Mouse (Mus musculus) cortical plate, adult 2 months (tissue): Measurements from ENCODE around the gene Miga2. TPM values are rescaled to one million over a fixed set of nuclear protein-coding genes. Genes with fewer than 3 reads are reported as not detected.
A peak's percentile ranks its signal among the peaks of the same experiment; 100 is the strongest.

Experiments used
- H3K27ac ChIP-seq: fragments of 200-500 bp; 2 replicates; pipeline ENCODE4 v1.5.1; 2012; ENCODE audit warnings: low read length, control low read depth, inconsistent platforms; ENCODE audit not compliant: insufficient read depth
- H3K4me1 ChIP-seq: fragments of 200-500 bp; 2 replicates; pipeline ENCODE4 v1.6.1; 2011; ENCODE audit warnings: low read length; ENCODE audit not compliant: control insufficient read depth, insufficient read depth
- H3K4me3 ChIP-seq: fragments of 200-500 bp; 2 replicates; pipeline ENCODE4 v1.5.1; 2011; ENCODE audit warnings: mild to moderate bottlenecking, low read length, control low read depth; ENCODE audit not compliant: insufficient read depth
- CTCF ChIP-seq: fragments of 200-500 bp; IDR thresholded peaks from 2 replicates; pipeline ENCODE4 v1.5.1; 2011; ENCODE audit warnings: mild to moderate bottlenecking, control low read depth, low read length; ENCODE audit not compliant: insufficient read depth; ENCODE audit errors: extremely low read depth
- POLR2A ChIP-seq: fragments of 200-500 bp; IDR thresholded peaks from 2 replicates; pipeline ENCODE4 v1.6.1; 2011; ENCODE audit warnings: mild to moderate bottlenecking, low read length, control low read depth; ENCODE audit not compliant: insufficient read depth; ENCODE audit errors: extremely low read depth
- polyA plus RNA-seq: library from polyadenylated mRNA; depleted of rRNA; stranded (reverse); fragments of >200 nt; gene quantifications from 2 replicates; pipeline ENCODE4 v1.2.3, GENCODE M21; 2012

Gene Miga2
- polyA plus RNA-seq, 1 experiment, result 85.6 TPM

GRCm38 (mm10) chr2:30372726-30373125 is 8.7 kb downstream of the Miga2 start:
- no peak overlapping the region for H3K27ac ChIP-seq
- H3K4me1 ChIP-seq, result no peaks in the 10 kb centered on the region
- TF ChIP-seq CTCF (no peak), POLR2A (no peak)
- no peak overlapping the region for H3K4me3 ChIP-seq

GRCm38 (mm10) chr2:30375893-30376292 is 11.9 kb downstream of the Miga2 start:
- no peak overlapping the region for H3K4me3 ChIP-seq
- H3K27ac ChIP-seq, result no peak overlapping the region
- H3K4me1 ChIP-seq, result no peaks in the 10 kb centered on the region
- no peak for TF ChIP-seq POLR2A
- TF ChIP-seq CTCF, result no peak

DNA sequence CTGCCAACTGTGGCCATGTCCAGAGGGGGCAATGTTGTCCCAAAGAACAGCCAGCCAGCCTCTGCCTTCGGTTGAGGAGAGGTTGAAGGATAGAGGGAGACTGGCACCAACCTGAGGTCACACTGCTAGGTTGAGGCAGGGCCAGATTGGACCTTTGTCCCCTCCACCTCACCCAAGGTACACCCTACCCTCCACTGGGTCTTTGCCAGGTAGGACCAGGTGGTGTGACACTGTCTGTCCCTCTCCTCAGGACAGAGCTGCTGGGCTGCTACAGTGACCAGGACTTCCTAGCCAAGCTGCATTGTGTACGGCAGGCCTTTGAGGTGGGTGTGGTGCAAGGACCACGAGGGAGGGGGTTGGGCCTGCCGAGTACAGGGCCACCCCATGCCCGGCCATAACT is 13.7 kb downstream of the Miga2 start:
- Histone ChIP-seq H3K4me3 (no peak overlapping the region), H3K4me1 (peaks cover 2% of the 10 kb centered on the region; the same call in 1 of the 2 replicates), H3K27ac (no peak overlapping the region)
- TF ChIP-seq CTCF (no peak), POLR2A (no peak)

GRCm38 (mm10) chr2:30379307-30379706 is 15.3 kb downstream of the Miga2 start:
- TF ChIP-seq POLR2A (no peak), CTCF (no peak)
- no peak overlapping the region for H3K4me3 ChIP-seq
- H3K27ac ChIP-seq, result no peak overlapping the region
- H3K4me1 ChIP-seq, result peaks cover 2% of the 10 kb centered on the region; the same call in 1 of the 2 replicates

GRCm38 (mm10) chr2:30380564-30381376 is 16.7 kb downstream of the Miga2 start:
- Histone ChIP-seq H3K4me1 (peaks cover 2% of the 10 kb centered on the region; the same call in 1 of the 2 replicates), H3K27ac (no peak overlapping the region), H3K4me3 (no peak overlapping the region)
- TF ChIP-seq POLR2A (no peak), CTCF (no peak)

- peaks cover 2% of the 10 kb centered on the region; the same call in 1 of the 2 replicates for H3K4me1 ChIP-seq
- no peak for TF ChIP-seq CTCF
- TF ChIP-seq POLR2A, result no peak
- no peak overlapping the region for H3K4me3 ChIP-seq
- no peak overlapping the region for H3K27ac ChIP-seq
These were observed 17.3 kb downstream of the Miga2 start for GRCm38 (mm10) chr2:30381377-30381725.

DNA sequence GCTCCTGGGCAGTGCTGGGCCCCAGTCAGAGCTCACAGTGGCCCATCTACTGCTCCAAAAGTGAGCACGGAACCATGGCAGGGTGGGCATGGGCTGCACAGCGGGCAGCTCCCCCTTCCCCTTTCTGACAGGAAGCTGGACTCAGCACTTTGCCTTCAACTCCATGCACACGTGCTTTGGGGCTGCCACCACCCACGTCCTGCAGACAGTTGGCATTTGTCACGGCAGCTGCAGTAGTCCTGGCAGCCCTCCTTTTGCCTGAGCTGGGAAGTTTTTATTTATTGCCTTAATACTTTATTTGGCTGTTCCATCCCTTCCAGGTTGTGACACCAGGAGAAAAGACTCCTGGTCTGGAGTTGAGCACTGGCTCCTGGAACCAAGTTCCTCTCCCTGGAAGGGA is 20.8 kb downstream of the Miga2 start:
- H3K27ac ChIP-seq, result peak overlapping the region; percentile 36; the same call in 1 of the 2 replicates
- no peak overlapping the region for H3K4me3 ChIP-seq
- TF ChIP-seq CTCF (no peak), POLR2A (no peak)
- H3K4me1 ChIP-seq, result peaks cover 2% of the 10 kb centered on the region; the same call in 1 of the 2 replicates

DNA sequence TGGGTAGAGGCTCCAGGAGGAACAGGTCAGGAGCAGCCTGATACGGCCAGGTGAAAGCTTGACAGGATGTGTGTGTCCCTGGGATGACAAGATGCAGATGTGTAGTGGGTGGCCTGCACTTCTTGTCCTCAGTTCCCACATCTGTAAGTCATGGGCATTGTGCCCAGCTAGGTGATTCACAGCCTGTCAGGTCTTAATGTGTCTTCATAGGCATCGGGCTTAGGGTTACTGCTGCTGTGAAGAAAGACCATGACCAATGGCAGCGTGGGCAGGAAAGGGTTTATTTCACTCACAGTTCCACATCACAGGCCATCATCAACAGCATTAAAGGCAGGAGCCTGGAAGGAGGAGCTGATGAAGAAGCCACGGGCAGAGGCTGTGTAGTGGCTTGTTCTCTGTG is 21.6 kb downstream of the Miga2 start:
- TF ChIP-seq POLR2A (no peak; the same call in 1 of the 2 replicates), CTCF (no peak)
- peaks cover 2% of the 10 kb centered on the region; the same call in 1 of the 2 replicates for H3K4me1 ChIP-seq
- H3K4me3 ChIP-seq, result no peak overlapping the region
- no peak overlapping the region for H3K27ac ChIP-seq

GRCm38 (mm10) chr2:30386913-30387312 is 22.9 kb downstream of the Miga2 start:
- TF ChIP-seq POLR2A (peak; percentile 7; the same call in 1 of the 2 replicates), CTCF (no peak)
- H3K4me1 ChIP-seq, result no peaks in the 10 kb centered on the region

DNA sequence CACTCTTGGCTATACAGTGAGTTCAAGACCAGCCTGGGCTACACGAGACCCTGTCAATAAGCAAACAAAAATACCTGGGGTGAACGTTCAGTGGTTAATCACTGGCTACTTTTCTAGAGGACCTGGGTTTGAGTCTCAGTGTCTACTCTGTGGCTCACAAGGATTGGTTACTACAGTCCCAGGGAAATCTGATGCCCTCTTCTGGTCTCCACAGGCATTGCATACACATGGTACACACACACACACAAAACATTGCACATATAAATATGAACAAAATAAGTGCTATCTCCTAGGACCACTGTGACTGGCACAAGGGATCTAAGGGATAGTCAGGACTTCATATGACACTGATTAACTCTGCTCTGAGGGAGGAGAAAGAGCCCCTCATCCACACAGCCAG is 25.0 kb downstream of the Miga2 start:
- H3K4me3 ChIP-seq, result no peak overlapping the region
- H3K27ac ChIP-seq, result no peak overlapping the region
- H3K4me1 ChIP-seq, result no peaks in the 10 kb centered on the region
- TF ChIP-seq POLR2A, result no peak
- no peak for TF ChIP-seq CTCF

More at GRCm38 (mm10) chr2:30386913-30387312, 22.9 kb downstream of the Miga2 start:
- Histone ChIP-seq H3K4me3 (no peak overlapping the region), H3K27ac (no peak overlapping the region)
